Mouse (Mus musculus) liver, embryonic 12.5 days (tissue): ENCODE results near the gene Nts. TPM values are rescaled to one million over a fixed set of nuclear protein-coding genes. Genes with fewer than 3 reads are reported as not detected.
"Not testable (repeated sequence)": the region's sequence is repeated elsewhere in the genome, so short reads cannot be mapped to it uniquely, and the experiment has no call there.

Experiments
- ATAC-seq: fragments of 200-750 bp; cut with Nextera tagmentation; 2 replicates; pipeline ENCODE4 v1.8.0; 2017; ENCODE audit warnings: moderate number of reproducible peaks, mild to moderate bottlenecking, moderate library complexity
- H3K27ac ChIP-seq: fragments of 300-500 bp; sonication (generic); 2 replicates; pipeline ENCODE4 v1.5.1; 2016; ENCODE audit warnings: mild to moderate bottlenecking
- H3K27me3 ChIP-seq: fragments of 300-500 bp; sonication (generic); replicated peaks from 2 replicates; pipeline ENCODE4 v1.6.1; 2016; ENCODE audit warnings: mild to moderate bottlenecking, moderate library complexity
- H3K36me3 ChIP-seq: fragments of 300-500 bp; sonication (generic); 2 replicates; pipeline ENCODE4 v1.6.1; 2016; ENCODE audit warnings: mild to moderate bottlenecking, moderate library complexity
- H3K4me1 ChIP-seq: fragments of 300-500 bp; sonication (generic); 2 replicates; pipeline ENCODE4 v1.6.1; 2016
- H3K4me2 ChIP-seq: fragments of 300-500 bp; sonication (generic); 2 replicates; pipeline ENCODE4 v1.6.1; 2016; ENCODE audit warnings: mild to moderate bottlenecking, moderate library complexity
- H3K4me3 ChIP-seq: fragments of 300-500 bp; sonication (generic); 2 replicates; pipeline ENCODE4 v1.5.1; 2016; ENCODE audit warnings: mild to moderate bottlenecking, moderate library complexity
- H3K9ac ChIP-seq: fragments of 300-500 bp; sonication (generic); 2 replicates; pipeline ENCODE4 v1.6.1; 2016; ENCODE audit warnings: mild to moderate bottlenecking, moderate library complexity
- H3K9me3 ChIP-seq: fragments of 300-500 bp; sonication (generic); replicated peaks from 2 replicates; pipeline ENCODE4 v1.6.1; 2016; ENCODE audit warnings: mild to moderate bottlenecking, moderate library complexity
- WGBS: fragments of 180-500 bp; shearing (Covaris S2); methylation state at CpG from one replicate; pipeline ENCODE4 v1.1.7; 2016; ENCODE audit not compliant: insufficient replicate concordance; 5-methylcytosine and 5-hydroxymethylcytosine counted together
- polyA plus RNA-seq: library from polyadenylated mRNA; unstranded; fragments of >200 nt; fragmentation: Nextera tagmentation; extraction: Ambion mirVana; gene quantifications from 2 replicates; pipeline ENCODE4 v1.2.1, GENCODE M21; 2016

Gene Nts
- 0.11 TPM in 1 of 2 replicates, not detected in the other for polyA plus RNA-seq

DNA sequence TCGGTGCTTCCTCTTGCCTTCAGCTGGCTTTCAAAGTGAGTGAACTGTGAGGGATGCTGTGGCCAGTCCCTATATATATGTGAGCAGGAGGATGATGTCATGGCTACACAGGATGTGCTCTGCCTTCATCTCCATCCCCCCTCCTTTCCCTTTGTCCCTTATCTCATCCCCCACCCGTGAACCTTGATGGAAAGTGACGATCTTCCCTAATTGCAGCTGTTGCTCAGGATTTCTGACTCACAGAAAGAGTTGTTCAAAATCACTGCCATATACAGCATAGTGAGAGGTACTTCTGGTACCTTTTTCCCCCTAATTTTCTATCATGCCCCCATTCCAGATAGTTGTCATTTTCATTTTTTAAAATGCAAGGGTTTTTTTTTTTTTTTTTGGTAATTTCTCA lies at the start of gene Nts:
Gene Nts, minus strand, starts transcription at position 101 of the 400 bp plus-strand sequence.
- H3K9me3 ChIP-seq: no peaks in the 10 kb centered on the region
- H3K4me1 ChIP-seq: no peaks in the 10 kb centered on the region
- no peak for ATAC-seq
- no peaks in the 10 kb centered on the region for H3K27me3 ChIP-seq
- no peak within 1 kb of the TSS for H3K9ac ChIP-seq
- 10% methylated on average over 3 of the region's 3 CpGs for WGBS
- no peaks in the 10 kb centered on the region for H3K36me3 ChIP-seq
- H3K4me2 ChIP-seq: no peak within 1 kb of the TSS
- no peak within 1 kb of the TSS for H3K4me3 ChIP-seq
- H3K27ac ChIP-seq: no peak within 1 kb of the TSS

DNA sequence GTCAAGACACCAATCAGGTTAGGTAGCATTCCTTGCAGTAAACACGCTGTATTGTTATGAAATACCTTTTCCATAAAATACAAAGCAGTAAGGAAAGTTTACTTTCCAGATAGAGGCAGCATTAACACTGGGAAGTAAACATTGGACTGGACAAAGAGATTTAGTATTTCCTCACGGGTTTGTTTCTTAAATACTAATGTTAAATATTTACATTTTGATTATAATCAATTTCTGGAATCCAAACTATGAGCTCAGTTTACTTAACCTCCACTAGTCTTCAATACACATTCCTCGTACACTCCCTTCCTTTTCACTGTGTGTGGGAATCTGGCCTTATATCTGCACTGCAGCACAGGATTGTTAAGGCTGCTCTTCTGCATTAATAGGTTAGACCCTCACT lies 37.6 kb upstream of the Nts start:
- Histone ChIP-seq H3K4me1 (no peaks in the 10 kb centered on the region), H3K9me3 (no peaks in the 10 kb centered on the region), H3K4me2 (no peak overlapping the region), H3K9ac (no peak overlapping the region), H3K36me3 (no peaks in the 10 kb centered on the region), H3K27ac (no peak overlapping the region), H3K4me3 (no peak overlapping the region), H3K27me3 (no peaks in the 10 kb centered on the region)
- WGBS: 58% methylated on average over 3 of the region's 3 CpGs
- ATAC-seq: no peak

DNA sequence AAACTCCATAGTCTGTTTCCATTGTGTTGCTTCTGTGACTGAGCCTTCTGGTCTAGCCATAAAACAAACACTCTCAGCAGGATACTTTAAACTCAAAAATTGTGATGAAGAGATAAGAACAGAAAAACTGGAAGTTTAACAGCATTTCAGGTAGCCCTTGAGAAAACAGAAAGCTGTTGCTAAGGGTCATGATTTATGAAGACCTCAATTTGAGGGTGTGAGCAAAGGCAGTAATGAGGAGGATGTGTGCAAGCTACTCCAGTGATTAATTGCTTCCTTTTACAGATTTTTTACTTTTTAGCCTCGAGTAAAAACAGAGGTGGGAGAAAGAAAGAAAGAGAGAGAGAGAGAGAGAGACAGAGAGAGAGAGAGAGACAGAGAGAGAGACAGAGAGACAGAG lies 23.9 kb upstream of the Nts start:
- Histone ChIP-seq H3K4me3 (no peak overlapping the region), H3K4me1 (no peaks in the 10 kb centered on the region), H3K4me2 (no peak overlapping the region), H3K27ac (no peak overlapping the region), H3K36me3 (no peaks in the 10 kb centered on the region), H3K9ac (no peak overlapping the region), H3K27me3 (no peaks in the 10 kb centered on the region), H3K9me3 (no peaks in the 10 kb centered on the region)
- WGBS: 16% methylated on average over 1 of the region's 1 CpGs
- no peak for ATAC-seq

DNA sequence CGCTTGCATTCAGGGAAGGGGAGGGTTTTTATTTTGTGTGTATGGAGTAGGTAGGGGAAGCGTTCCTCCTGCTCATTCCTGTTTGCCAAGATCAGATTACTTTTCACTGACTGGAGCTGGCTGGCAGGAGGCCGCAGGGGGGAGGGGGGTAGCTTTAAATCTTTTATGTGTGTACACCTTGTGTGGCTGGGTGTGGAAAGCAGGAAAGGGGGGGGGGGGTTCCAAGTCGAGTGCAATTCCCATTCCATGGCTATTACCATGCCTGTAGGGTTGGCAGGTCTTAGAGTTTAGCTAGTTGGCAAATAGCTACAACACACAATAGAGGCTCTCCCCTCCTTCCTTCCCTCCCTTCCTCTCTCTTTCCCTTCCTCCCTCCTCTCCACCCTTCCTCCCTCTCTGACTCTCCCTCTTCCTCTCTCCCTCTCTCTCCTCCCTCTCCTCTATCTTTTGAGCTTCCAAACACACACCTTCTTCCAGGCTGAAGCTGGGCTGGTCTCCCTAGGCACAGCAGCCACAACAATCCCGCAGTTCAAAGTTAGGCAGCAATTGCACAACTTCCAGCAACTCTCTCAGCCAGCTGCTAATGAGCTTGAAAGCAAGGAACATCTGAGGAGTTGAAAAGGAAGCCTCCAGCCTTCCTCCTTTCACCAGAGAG lies 21.6 kb upstream of the Nts start, which contains the start of gene Rassf9:
Gene Rassf9, plus strand, starts transcription at position 416 of the 655 bp plus-strand sequence.
- Histone ChIP-seq H3K4me3 (no peak within 1 kb of the TSS), H3K9me3 (no peaks in the 10 kb centered on the region), H3K4me1 (no peaks in the 10 kb centered on the region), H3K27ac (no peak within 1 kb of the TSS), H3K9ac (no peak within 1 kb of the TSS), H3K36me3 (no peaks in the 10 kb centered on the region), H3K4me2 (no peak within 1 kb of the TSS), H3K27me3 (no peaks in the 10 kb centered on the region)
- peak; percentile 24; the same call in 1 of the 2 replicates for ATAC-seq
- WGBS: 21% methylated on average over 5 of the region's 5 CpGs

DNA sequence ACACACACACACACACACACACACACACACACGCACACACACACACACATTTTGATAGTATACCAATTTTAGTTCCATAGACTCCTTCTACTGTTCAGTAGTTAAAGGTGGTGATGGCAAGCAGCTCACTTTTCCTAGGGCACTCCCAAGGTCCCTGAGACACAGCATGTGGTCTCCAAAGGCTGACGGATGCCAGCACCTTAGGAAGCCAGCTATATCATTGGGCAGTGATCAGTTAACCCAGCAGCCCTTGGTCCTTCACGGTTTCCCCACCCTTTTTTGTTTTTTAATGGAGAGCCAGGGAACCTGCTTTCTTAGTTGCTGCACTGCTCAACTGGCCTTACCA lies 21.1 kb upstream of the Nts start:
- peak; percentile 18; the same call in 1 of the 2 replicates for ATAC-seq
- no peaks in the 10 kb centered on the region for H3K4me1 ChIP-seq
- no peak overlapping the region for H3K9ac ChIP-seq
- no peaks in the 10 kb centered on the region for H3K27me3 ChIP-seq
- H3K9me3 ChIP-seq: no peaks in the 10 kb centered on the region
- H3K4me3 ChIP-seq: no peak overlapping the region
- H3K36me3 ChIP-seq: no peaks in the 10 kb centered on the region
- 44% methylated on average over 3 of the region's 3 CpGs for WGBS
- no peak overlapping the region for H3K27ac ChIP-seq
- no peak overlapping the region for H3K4me2 ChIP-seq

DNA sequence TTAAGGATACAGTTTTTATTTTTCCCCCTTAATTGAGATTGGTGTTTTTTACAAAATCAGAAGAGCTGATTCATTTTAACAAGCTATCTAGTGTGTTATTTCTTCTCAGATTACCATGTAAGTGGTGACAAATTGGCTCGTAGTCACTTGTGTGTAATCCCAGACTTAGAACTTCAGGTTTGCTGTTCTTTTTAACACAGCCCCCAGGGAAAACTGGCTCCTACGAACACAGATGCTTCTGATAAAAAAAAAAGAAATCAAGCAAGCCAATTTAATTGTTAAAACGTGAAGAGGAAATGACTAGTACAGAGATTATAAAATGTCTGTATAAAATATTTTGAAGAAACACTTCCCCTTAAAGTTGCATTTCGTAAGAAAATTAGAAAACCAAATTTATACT lies 17.1 kb upstream of the Nts start:
- no peak for ATAC-seq
- WGBS: 58% methylated on average over 4 of the region's 4 CpGs
- Histone ChIP-seq H3K4me2 (no peak overlapping the region), H3K9me3 (no peaks in the 10 kb centered on the region), H3K27me3 (no peaks in the 10 kb centered on the region), H3K4me3 (no peak overlapping the region), H3K36me3 (no peaks in the 10 kb centered on the region), H3K4me1 (no peaks in the 10 kb centered on the region), H3K27ac (no peak overlapping the region), H3K9ac (no peak overlapping the region)

DNA sequence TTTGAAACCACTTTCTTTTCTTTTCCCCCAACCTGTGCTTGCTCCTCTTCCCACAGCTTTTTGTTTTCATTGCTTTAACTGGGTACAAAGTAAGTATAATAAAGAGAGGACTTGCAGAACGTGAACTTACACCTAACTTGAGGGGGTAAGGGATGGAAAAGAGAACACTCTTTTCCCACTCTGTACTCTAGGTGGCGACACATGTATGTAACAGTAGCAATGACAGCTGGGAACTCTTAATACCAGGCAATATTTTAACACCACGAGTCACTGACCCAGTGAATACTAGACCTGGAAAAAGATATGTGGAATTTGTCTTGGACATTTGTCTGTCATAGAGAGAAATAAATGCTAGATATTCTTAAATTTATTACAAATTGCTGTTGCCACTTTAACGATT lies 8.5 kb upstream of the Nts start:
- 24% methylated on average over 4 of the region's 4 CpGs for WGBS
- ATAC-seq: no peak
- Histone ChIP-seq H3K27ac (no peak overlapping the region), H3K4me1 (no peaks in the 10 kb centered on the region), H3K9ac (no peak overlapping the region), H3K27me3 (no peaks in the 10 kb centered on the region), H3K4me3 (no peak overlapping the region), H3K36me3 (no peaks in the 10 kb centered on the region), H3K9me3 (no peaks in the 10 kb centered on the region), H3K4me2 (no peak overlapping the region)

DNA sequence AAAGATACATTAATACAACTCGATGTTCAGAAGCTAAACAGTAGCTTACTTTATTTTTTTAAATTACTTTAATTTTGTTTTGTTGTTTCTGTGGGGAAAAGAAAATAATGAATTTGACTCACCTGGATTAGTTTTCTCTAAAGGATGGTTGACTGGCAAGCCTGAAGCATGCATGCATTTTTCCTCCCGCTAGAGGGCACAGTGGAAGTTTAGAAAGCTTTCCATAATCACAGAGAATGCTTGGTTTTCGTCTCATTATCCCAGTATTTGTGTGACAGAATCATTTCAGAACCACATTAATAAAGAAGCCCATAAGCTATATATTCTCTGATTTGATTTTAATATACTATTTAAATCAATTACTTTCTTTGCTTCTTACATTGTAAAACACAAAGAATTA lies 1.5 kb upstream of the Nts start:
- ATAC-seq: no peak
- Histone ChIP-seq H3K4me3 (no peak overlapping the region), H3K9ac (no peak overlapping the region), H3K4me1 (no peaks in the 10 kb centered on the region), H3K36me3 (no peaks in the 10 kb centered on the region), H3K27me3 (no peaks in the 10 kb centered on the region), H3K27ac (no peak overlapping the region), H3K4me2 (no peak overlapping the region), H3K9me3 (no peaks in the 10 kb centered on the region)
- 19% methylated on average over 3 of the region's 3 CpGs for WGBS

DNA sequence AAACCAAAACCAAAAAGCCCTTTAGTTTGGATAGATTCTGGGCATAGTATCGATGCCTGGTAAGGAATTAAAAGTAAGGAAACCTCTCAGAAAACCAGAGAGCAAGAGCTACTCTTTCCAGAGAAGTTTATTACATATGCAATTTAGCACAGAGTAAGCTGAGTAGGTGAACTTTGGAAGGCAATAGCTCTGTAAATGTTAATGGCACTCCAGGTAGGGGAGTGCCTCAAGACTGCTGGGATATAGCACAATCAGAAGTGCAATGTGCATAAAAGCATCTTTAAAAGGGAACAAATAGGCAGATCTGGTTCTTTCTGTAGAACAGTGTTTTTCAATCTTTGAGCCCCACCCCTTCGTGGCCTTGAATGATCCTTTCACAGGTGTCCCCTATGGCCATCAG lies 20.9 kb downstream of the Nts start:
- ATAC-seq: no peak
- no peak overlapping the region for H3K27ac ChIP-seq
- no peaks in the 10 kb centered on the region for H3K4me1 ChIP-seq
- H3K4me2 ChIP-seq: no peak overlapping the region
- H3K36me3 ChIP-seq: no peaks in the 10 kb centered on the region
- H3K27me3 ChIP-seq: no peaks in the 10 kb centered on the region
- no peak overlapping the region for H3K4me3 ChIP-seq
- no peak overlapping the region for H3K9ac ChIP-seq
- no peaks in the 10 kb centered on the region for H3K9me3 ChIP-seq
- WGBS: 50% methylated on average over 2 of the region's 2 CpGs

DNA sequence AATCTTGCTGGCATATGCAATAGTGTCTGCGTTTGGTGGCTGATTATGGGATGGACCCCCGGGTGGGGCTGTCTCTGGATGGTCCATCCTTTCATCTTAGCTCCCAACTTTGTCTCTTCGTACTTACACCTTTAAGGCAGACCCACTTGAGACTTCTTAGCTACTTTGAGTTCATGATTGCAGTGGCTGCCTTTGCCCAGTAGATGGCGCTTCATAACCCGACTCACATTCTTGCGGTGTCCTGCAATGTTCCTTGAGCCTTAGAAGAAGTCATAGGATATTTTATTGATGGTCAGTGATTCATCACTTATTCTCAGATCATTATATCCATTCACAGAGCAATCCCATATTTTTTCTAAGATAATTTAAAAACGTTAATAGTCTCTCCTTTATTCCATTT lies 38.5 kb downstream of the Nts start:
- H3K36me3 ChIP-seq: no peaks in the 10 kb centered on the region
- no peaks in the 10 kb centered on the region for H3K4me1 ChIP-seq
- WGBS: 10% methylated on average over 7 of the region's 7 CpGs
- H3K9ac ChIP-seq: no peak overlapping the region
- no peak for ATAC-seq
- no peak overlapping the region for H3K4me3 ChIP-seq
- H3K9me3 ChIP-seq: no peaks in the 10 kb centered on the region
- H3K4me2 ChIP-seq: no peak overlapping the region
- H3K27ac ChIP-seq: no peak overlapping the region
- H3K27me3 ChIP-seq: no peaks in the 10 kb centered on the region

DNA sequence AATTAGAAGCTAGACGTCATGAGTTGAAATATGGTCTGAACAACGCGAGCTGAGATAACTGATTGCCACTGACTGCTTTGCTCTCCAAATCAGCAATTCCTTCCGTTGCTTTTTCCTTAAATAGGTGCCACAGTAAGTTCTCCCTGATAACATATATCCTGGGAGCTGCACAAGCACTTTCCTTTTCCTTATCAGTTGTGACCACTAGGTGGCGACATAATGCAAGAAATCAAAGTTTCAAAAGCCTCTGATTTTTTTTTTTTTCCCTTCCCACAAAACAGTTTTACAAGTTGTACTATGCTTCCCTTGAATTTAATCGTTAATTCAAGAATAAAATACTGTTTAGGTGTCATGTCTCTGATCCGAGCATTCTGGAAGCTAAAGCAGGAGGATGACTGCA lies 40.8 kb downstream of the Nts start:
- WGBS: 2% methylated on average over 7 of the region's 7 CpGs
- Histone ChIP-seq H3K4me3 (no peak overlapping the region), H3K27ac (no peak overlapping the region), H3K9ac (no peak overlapping the region), H3K36me3 (no peaks in the 10 kb centered on the region), H3K4me2 (no peak overlapping the region), H3K9me3 (no peaks in the 10 kb centered on the region), H3K4me1 (no peaks in the 10 kb centered on the region), H3K27me3 (no peaks in the 10 kb centered on the region)
- ATAC-seq: no peak

DNA sequence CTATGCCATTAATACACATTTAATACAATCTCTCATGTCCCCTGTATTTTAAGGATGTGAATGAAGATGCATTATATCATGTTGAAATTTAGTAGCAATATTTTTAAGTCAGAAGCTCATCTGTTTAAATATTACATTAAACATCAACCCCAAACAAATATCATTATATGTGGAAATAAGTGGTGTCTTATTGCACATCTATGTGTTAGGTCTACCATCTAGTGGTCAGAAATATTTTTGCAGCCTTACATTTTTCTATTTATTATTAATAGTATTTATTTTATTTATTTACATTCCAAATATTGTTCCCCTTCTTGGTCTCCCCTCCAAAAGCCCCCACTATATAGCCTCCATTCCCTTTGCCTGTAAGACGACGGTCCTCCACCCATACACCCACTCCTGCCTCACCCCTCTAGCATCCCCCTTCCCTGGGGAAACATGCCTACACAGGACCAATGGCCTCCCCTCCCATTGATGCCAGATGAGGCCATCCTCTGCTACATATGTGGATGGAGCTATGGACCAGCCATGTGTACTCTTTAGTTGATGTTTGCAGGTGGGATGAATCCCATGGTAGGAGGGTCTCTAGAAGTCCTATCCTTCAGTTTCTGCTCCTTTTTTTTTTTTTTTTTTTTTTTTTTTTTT lies 45.3 kb downstream of the Nts start:
- no peaks in the 10 kb centered on the region for H3K27me3 ChIP-seq
- no peak overlapping the region for H3K4me3 ChIP-seq
- H3K36me3 ChIP-seq: no peaks in the 10 kb centered on the region
- no peak overlapping the region for H3K27ac ChIP-seq
- no peaks in the 10 kb centered on the region for H3K9me3 ChIP-seq
- 13% methylated on average over 2 of the region's 2 CpGs for WGBS
- H3K9ac ChIP-seq: no peak overlapping the region
- ATAC-seq: no peak
- H3K4me1 ChIP-seq: no peaks in the 10 kb centered on the region
- H3K4me2 ChIP-seq: no peak overlapping the region

DNA sequence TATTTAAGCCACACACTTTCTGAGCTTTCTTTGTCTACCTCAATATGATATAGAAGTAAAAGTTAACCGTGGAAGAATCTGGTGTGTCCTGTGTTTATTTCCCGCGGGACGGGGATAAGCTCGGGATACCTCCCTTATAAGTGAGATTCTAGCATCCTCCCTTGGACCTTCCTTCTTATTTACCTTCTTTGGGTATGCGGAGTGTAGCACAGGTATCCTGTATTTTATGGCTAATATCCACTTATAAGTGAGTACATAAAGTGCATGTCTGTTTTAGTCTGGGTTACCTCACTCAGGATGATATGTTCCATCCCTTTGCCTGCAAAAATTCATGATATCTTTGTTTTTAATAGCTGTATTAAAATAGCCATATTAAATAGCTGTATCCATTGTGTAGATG lies 54.8 kb downstream of the Nts start:
- WGBS: 38% methylated on average over 6 of the region's 6 CpGs
- not testable (repeated sequence) for ATAC-seq, H3K9me3 ChIP-seq, H3K9ac ChIP-seq, H3K4me2 ChIP-seq, H3K27ac ChIP-seq, H3K36me3 ChIP-seq, H3K4me3 ChIP-seq, H3K27me3 ChIP-seq, H3K4me1 ChIP-seq
